Mouse (Mus musculus) MEL (cell line): ENCODE measurements around the gene Npw. TPM values are rescaled to one million over a fixed set of nuclear protein-coding genes. Genes with fewer than 3 reads are reported as not detected.

ENCODE experiments used
- DNase-seq: peaks from one replicate; pipeline ENCODE4 v3.0.0; 2011; ENCODE audit warnings: low read depth, low spot score
- H3K27ac ChIP-seq: 2 replicates; pipeline ENCODE4 v1.5.1; 2012; ENCODE audit warnings: low read depth, mild to moderate bottlenecking, control low read depth, low read length, moderate library complexity; ENCODE audit not compliant: control insufficient read depth
- H3K27me3 ChIP-seq, 2 experiments: fragments of 150-350 bp in 1 of 2; sonication (generic) in 1 of 2; 2 replicates each; pipeline ENCODE4 v1.6.1; 2012; ENCODE audit warnings: low read length in 2 of 2, mild to moderate bottlenecking in 2 of 2, improper control_type of control experiment in 1 of 2, moderate library complexity in 1 of 2; ENCODE audit not compliant: insufficient read depth in 2 of 2, control insufficient read depth in 1 of 2
- H3K36me3 ChIP-seq, 2 experiments: 2 replicates each; pipeline ENCODE4 v1.6.1; 2012 to 2014; ENCODE audit warnings: low read length in 2 of 2, improper control_type of control experiment in 1 of 2, inconsistent platforms in 1 of 2, mild to moderate bottlenecking in 1 of 2; ENCODE audit not compliant: insufficient read depth in 2 of 2, control insufficient read depth in 1 of 2
- H3K4me1 ChIP-seq, 2 experiments: fragments of 150-350 bp in 1 of 2; sonication (generic) in 1 of 2; 2 replicates each; pipeline ENCODE4 v1.6.1; 2012; ENCODE audit warnings: low read length in 2 of 2, improper control_type of control experiment in 1 of 2, mild to moderate bottlenecking in 1 of 2; ENCODE audit not compliant: insufficient read depth in 2 of 2, control insufficient read depth in 1 of 2
- H3K4me3 ChIP-seq, 2 experiments: fragments of 150-350 bp in 1 of 2; sonication (generic) in 1 of 2; 2 replicates each; pipeline ENCODE4 v1.5.1; 2012; ENCODE audit warnings: low read depth in 2 of 2, low read length in 2 of 2, mild to moderate bottlenecking in 2 of 2, moderate library complexity in 2 of 2, control low read depth in 1 of 2, improper control_type of control experiment in 1 of 2; ENCODE audit not compliant: control insufficient read depth in 1 of 2, insufficient read depth in 1 of 2
- H3K79me2 ChIP-seq: 2 replicates; pipeline ENCODE4 v1.6.1; 2012; ENCODE audit warnings: mild to moderate bottlenecking, low read length, moderate library complexity; ENCODE audit not compliant: control insufficient read depth, poor library complexity, insufficient read depth
- H3K9ac ChIP-seq: 2 replicates; pipeline ENCODE4 v1.6.1; 2012; ENCODE audit warnings: low read depth, mild to moderate bottlenecking, control low read depth, low read length, moderate library complexity; ENCODE audit not compliant: control insufficient read depth, poor library complexity, severe bottlenecking
- H3K9me3 ChIP-seq: fragments of 150-350 bp; sonication (generic); replicated peaks from 2 replicates; pipeline ENCODE4 v1.6.1; 2012; ENCODE audit warnings: mild to moderate bottlenecking, low read length, improper control_type of control experiment, moderate library complexity; ENCODE audit not compliant: insufficient read depth
- BHLHE40 ChIP-seq: IDR thresholded peaks from 2 replicates; pipeline ENCODE4 v1.6.1; 2012; ENCODE audit warnings: low read depth, mild to moderate bottlenecking, inconsistent platforms, low read length, improper control_type of control experiment, borderline replicate concordance
- CHD1 ChIP-seq: IDR thresholded peaks from 2 replicates; pipeline ENCODE4 v1.6.1; 2012; ENCODE audit warnings: low read depth, mild to moderate bottlenecking, inconsistent platforms, low read length, improper control_type of control experiment
- CTCF ChIP-seq, 3 experiments: IDR thresholded peaks in 2 of 3; conservative IDR thresholded peaks in 1 of 3; 2 replicates each; pipeline ENCODE4 v1.5.1; 2011 to 2012; ENCODE audit warnings: low read length in 3 of 3, low read depth in 2 of 3, mild to moderate bottlenecking in 2 of 3, improper control_type of control experiment in 1 of 3, inconsistent platforms in 1 of 3, mixed read lengths in 1 of 3, moderate library complexity in 1 of 3; ENCODE audit not compliant: control insufficient read depth in 1 of 3, insufficient read depth in 1 of 3, poor library complexity in 1 of 3, severe bottlenecking in 1 of 3
- E2F4 ChIP-seq: IDR thresholded peaks from 2 replicates; pipeline ENCODE4 v1.6.1; 2011; ENCODE audit warnings: low read depth, low read length, improper control_type of control experiment, borderline replicate concordance
- ELF1 ChIP-seq: IDR thresholded peaks from 2 replicates; pipeline ENCODE4 v1.6.1; 2014; ENCODE audit warnings: low read depth, mild to moderate bottlenecking, inconsistent platforms, low read length, improper control_type of control experiment, moderate library complexity
- EP300 ChIP-seq, 2 experiments: IDR thresholded peaks; 2 replicates each; pipeline ENCODE4 v1.6.1; 2011; ENCODE audit warnings: improper control_type of control experiment in 2 of 2, low read length in 2 of 2, low read depth in 1 of 2, mild to moderate bottlenecking in 1 of 2
- ETS1 ChIP-seq: IDR thresholded peaks from 2 replicates; pipeline ENCODE4 v1.6.1; 2012; ENCODE audit warnings: low read depth, mild to moderate bottlenecking, inconsistent platforms, low read length, improper control_type of control experiment, moderate library complexity
- GATA1 ChIP-seq: IDR thresholded peaks from 2 replicates; pipeline ENCODE4 v1.6.1; 2011; ENCODE audit warnings: low read depth, low read length, improper control_type of control experiment
- JUND ChIP-seq: IDR thresholded peaks from 2 replicates; pipeline ENCODE4 v1.6.1; 2011; ENCODE audit warnings: low read depth, mild to moderate bottlenecking, improper control_type of control experiment, low read length
- MXI1 ChIP-seq: IDR thresholded peaks from 2 replicates; pipeline ENCODE4 v1.6.1; 2011; ENCODE audit warnings: mild to moderate bottlenecking, low read depth, low read length, improper control_type of control experiment
- MYC ChIP-seq: IDR thresholded peaks from 2 replicates; pipeline ENCODE4 v1.6.1; 2011; ENCODE audit warnings: low read depth, mild to moderate bottlenecking, low read length, improper control_type of control experiment, moderate library complexity
- POLR2A ChIP-seq, 2 experiments: IDR thresholded peaks; 2 replicates each; pipeline ENCODE4 v1.6.1; 2011 to 2012; ENCODE audit warnings: low read length in 2 of 2, mild to moderate bottlenecking in 2 of 2, control low read depth in 1 of 2, improper control_type of control experiment in 1 of 2, low read depth in 1 of 2, moderate library complexity in 1 of 2; ENCODE audit not compliant: control insufficient read depth in 1 of 2, insufficient read depth in 1 of 2, poor library complexity in 1 of 2
- POLR2AphosphoS2 ChIP-seq: IDR thresholded peaks from 2 replicates; pipeline ENCODE4 v1.6.1; 2011; ENCODE audit warnings: low read length, improper control_type of control experiment
- SIN3A ChIP-seq: IDR thresholded peaks from 2 replicates; pipeline ENCODE4 v1.6.1; 2012; ENCODE audit warnings: low read length, improper control_type of control experiment, inconsistent platforms
- TAL1 ChIP-seq: IDR thresholded peaks from 2 replicates; pipeline ENCODE4 v1.6.1; 2012; ENCODE audit warnings: mild to moderate bottlenecking, inconsistent platforms, low read length, moderate library complexity, mixed read lengths
- TCF12 ChIP-seq: IDR thresholded peaks from 2 replicates; pipeline ENCODE4 v1.6.1; 2014; ENCODE audit warnings: low read depth, mild to moderate bottlenecking, inconsistent platforms, low read length, improper control_type of control experiment, moderate library complexity
- USF1 ChIP-seq: IDR thresholded peaks from 2 replicates; pipeline ENCODE4 v1.6.1; 2014; ENCODE audit warnings: low read depth, mild to moderate bottlenecking, inconsistent platforms, low read length, improper control_type of control experiment, moderate library complexity
- USF2 ChIP-seq, 2 experiments: IDR thresholded peaks; 2 replicates each; pipeline ENCODE4 v1.6.1; 2011 to 2012; ENCODE audit warnings: improper control_type of control experiment in 2 of 2, low read length in 2 of 2, borderline replicate concordance in 1 of 2, inconsistent platforms in 1 of 2, low read depth in 1 of 2, mild to moderate bottlenecking in 1 of 2; ENCODE audit not compliant: insufficient read depth in 1 of 2
- ZKSCAN1 ChIP-seq: IDR thresholded peaks from 2 replicates; pipeline ENCODE4 v1.6.1; 2012; ENCODE audit warnings: low read depth, mild to moderate bottlenecking, inconsistent platforms, low read length, improper control_type of control experiment, moderate library complexity
- ZNF384 ChIP-seq: IDR thresholded peaks from 2 replicates; pipeline ENCODE4 v1.6.1; 2012; ENCODE audit warnings: low read depth, mild to moderate bottlenecking, inconsistent platforms, low read length, improper control_type of control experiment
- polyA plus RNA-seq, 2 experiments: library from polyadenylated mRNA; stranded (reverse) in 1 of 2; unstranded in 1 of 2; fragments of >175 nt in 1 of 2; fragments of >200 nt in 1 of 2; gene quantifications; 2 replicates each; pipeline versions ENCODE4 v1.2.1 to v1.2.4; 2012; ENCODE audit warnings: low replicate concordance in 2 of 2, low read depth in 1 of 2; ENCODE audit not compliant: insufficient read length in 2 of 2, insufficient read depth in 1 of 2, missing spikeins in 1 of 2
- total RNA-seq: library from RNA; depleted of rRNA; stranded (reverse); fragments of 300-350 nt; gene quantifications from 2 replicates; pipeline ENCODE4 v1.2.3, GENCODE M21; 2012

Npw gene
- total and polyA plus RNA-seq, 3 experiments = not detected

- no peak for TF ChIP-seq BHLHE40
- no peak for TF ChIP-seq GATA1
- no peak for TF ChIP-seq ZNF384
- peak; percentile 83 for TF ChIP-seq MXI1
- 0 out of 2 replicates have a peak, but pooled peaks have one; percentile 27 for TF ChIP-seq MYC
- no peak for TF ChIP-seq TAL1
- peak; percentile 50 for TF ChIP-seq ETS1
- TF ChIP-seq CHD1 = no peak
- TF ChIP-seq POLR2A (IDR thresholded peaks at IDR 0.05; ENCODE audit: control insufficient read depth in 1 of 2, insufficient read depth in 1 of 2, low read depth in 1 of 2, low read length in 2 of 2, poor library complexity in 1 of 2) = peak in 1 of 2 experiments; percentile 6; a peak in 2 of 4 replicates
- TF ChIP-seq JUND = no peak
- peak; percentile 93 for TF ChIP-seq ZKSCAN1
- no peak for TF ChIP-seq E2F4
- TF ChIP-seq USF2 (IDR thresholded peaks at IDR 0.05; ENCODE audit: borderline replicate concordance in 1 of 2, insufficient read depth in 1 of 2, low read depth in 1 of 2, low read length in 2 of 2) = no peak
- TF ChIP-seq CTCF (IDR thresholded peaks at IDR 0.05 in 2 of 3, conservative IDR thresholded peaks at IDR 0.05 in 1 of 3; ENCODE audit: control insufficient read depth in 1 of 3, insufficient read depth in 1 of 3, low read depth in 2 of 3, low read length in 3 of 3, poor library complexity in 1 of 3, severe bottlenecking in 1 of 3) = no peak
- peak; percentile 26; the same call in 1 of the 2 replicates for TF ChIP-seq USF1
- TF ChIP-seq SIN3A = no peak; the same call in 1 of the 2 replicates
- TF ChIP-seq POLR2AphosphoS2 = no peak
- no peak for TF ChIP-seq TCF12
- TF ChIP-seq EP300 (IDR thresholded peaks at IDR 0.05; ENCODE audit: low read depth in 1 of 2, low read length in 2 of 2) = no peak
- TF ChIP-seq ELF1 = no peak
- TF ChIP-seq, all 39 proteins: peak for 6
- Histone ChIP-seq H3K4me3 (peak overlapping the region; percentile 70 to 72), H3K27ac (peak overlapping the region; percentile 73)
Observed at GRCm38 (mm10) chr17:24632813-24633449, 25.3 kb downstream of the Npw start.

More at GRCm38 (mm10) chr17:24632813-24633449, 25.3 kb downstream of the Npw start:
- H3K4me1 ChIP-seq = peaks cover 9 to 11% of the 10 kb centered on the region in 2 experiments
- peak overlapping the region; percentile 72 for H3K9ac ChIP-seq
- H3K9me3 ChIP-seq = no peaks in the 10 kb centered on the region
- H3K36me3 ChIP-seq = peaks cover 3 to 5% of the 10 kb centered on the region in 2 experiments; a peak in 3 of 4 replicates
- DNase-seq = peak; percentile 75
- H3K27me3 ChIP-seq = no peaks in the 10 kb centered on the region
- H3K79me2 ChIP-seq = peaks cover 8% of the 10 kb centered on the region
